Mouse (Mus musculus) thymus, postnatal 4 days (tissue): ENCODE results near the gene Snapc3.
"Not testable (repeated sequence)": the region's sequence is repeated elsewhere in the genome, so short reads cannot be mapped to it uniquely, and the experiment has no call there.

ENCODE experiments used
- DNase-seq: peaks from one replicate; pipeline ENCODE4 v3.0.0; 2021

Gene Snapc3

GRCm38 (mm10) chr4:83501037-83501430 is 83.5 kb downstream of the Snapc3 start:
- no peak for DNase-seq

DNA sequence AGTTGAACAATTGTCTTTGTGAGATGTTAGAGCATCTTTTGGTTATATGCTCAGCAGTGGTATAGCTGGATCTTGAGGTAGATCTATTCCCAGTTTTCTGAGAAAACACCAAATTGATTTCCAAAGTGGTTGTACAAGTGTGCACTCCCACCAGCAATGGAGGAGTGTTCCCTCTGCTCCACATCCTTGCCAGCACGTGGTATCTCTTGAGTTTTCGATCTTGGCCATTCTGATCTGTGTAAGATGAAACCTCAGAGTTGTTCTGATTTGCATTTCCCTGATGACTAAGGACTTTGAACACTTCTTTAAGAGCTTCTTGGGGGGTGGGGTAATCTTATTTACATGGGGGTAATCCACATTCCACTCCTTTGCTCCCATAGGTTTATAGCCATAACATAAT is 92.1 kb downstream of the Snapc3 start:
- DNase-seq, result no peak

DNA sequence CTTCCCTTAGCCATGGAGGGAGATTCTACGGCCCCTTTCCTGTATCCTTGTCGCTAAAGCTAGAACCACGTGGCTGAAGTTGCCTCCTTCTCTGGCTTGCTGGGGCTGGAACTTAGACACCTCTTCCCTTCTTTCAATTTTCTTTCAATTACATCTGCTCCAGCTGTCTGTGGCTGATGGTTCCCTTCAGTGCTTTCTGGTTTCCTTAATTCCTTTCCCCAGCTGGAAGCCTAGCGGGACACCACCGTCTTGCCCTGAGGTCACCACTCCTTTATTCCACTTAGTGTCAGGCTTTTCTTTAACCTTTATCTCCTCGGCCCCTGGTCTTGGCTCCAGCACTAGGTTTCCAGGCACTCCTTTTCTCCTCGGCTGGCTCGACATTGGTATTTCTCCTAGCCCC is 93.6 kb downstream of the Snapc3 start:
- DNase-seq, result no peak

DNA sequence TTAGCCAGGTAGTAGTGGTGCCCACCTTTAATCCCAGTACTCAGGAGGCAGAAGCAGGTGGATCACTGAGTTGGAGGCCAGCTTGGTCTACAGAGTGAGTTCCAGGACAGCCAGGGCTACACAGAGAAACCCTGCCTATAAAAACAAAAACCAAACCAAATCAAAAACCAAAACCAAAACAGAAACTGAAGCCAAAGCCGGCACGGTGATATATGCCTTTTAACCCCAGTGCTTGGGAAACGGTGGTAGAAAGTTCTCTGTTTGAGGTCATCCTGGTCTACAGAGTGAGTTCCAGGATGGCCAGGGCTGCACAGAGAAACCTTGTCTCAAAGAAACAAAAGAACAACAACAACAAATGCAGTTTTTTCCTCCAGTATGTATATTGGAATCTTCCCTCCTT is 94.7 kb downstream of the Snapc3 start:
- no peak for DNase-seq

DNA sequence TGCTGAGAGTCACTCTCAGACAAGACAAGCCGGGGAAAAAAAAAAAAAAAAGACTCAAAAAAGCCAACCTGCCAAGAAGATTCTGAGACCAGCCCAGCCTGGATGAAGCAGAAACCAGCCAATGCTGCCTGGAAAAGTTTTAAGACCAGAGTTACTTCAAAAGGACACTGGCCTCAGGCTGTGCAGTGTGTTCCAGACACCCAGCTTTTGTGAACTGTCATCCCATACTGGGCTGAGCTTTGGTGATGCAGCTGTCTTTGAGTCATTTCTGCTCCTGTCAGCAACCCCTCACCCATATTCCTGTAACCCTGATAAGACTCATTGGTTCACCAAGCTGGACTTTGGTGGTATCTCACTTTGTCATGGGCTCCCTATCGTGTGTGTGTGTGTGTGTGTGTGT is 95.1 kb downstream of the Snapc3 start:
- DNase-seq, result no peak

GRCm38 (mm10) chr4:83514183-83514582 is 96.7 kb downstream of the Snapc3 start:
- DNase-seq, result no peak

DNA sequence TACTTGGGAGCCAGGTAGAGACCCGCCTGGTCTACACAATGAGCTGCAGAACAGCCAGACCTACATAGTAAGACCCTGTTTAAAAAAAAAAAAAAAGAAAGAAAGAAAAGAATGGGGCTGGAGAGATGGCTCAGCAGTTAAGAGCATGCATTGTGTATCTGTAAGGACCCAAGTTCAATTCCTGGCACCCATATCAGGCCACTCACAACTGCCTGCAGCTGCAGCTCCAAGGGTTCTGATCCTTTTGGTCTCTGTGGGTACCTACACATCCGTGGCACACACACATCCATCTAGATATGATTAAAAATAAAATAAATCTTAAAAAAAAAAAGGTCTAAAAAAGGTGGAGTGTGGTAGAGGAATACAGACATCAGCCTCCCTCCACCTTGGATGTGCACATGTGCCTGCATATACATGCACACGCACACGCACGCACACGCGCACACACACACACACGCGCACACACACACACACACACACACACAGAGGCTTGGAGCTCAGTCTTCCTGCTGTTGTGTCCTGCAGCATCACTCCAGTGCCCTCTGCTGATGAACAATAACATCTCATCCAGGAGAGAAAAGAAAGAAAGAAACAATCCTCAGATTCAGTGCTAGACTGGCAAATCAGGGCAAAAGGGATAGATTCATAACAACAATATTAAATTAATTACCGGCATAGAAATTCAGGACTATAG is 97.6 kb downstream of the Snapc3 start:
- DNase-seq, result peak; percentile 50

DNA sequence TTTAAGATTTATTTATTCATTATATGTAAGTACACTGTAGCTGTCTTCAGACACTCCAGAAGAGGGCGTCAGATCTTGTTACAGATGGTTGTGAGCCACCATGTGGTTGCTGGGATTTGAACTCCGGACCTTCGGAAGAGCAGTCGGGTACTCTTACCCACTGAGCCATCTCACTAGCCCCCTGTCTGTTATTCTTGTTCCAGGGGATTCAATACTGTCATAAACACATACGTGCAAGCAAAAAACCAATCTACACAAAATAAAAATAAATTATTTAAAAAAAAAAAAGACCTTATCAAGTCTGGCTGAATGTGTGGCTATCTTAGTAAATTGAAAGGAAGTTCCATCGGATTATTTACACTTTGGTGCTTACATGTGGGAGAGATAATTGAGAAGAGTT is 98.6 kb downstream of the Snapc3 start:
- DNase-seq, result not testable (repeated sequence)
